Mouse (Mus musculus) bone marrow macrophage, adult 2 months (primary cell): ENCODE data around the gene Slc2a12.

Source experiments
- CTCF ChIP-seq: IDR thresholded peaks from 2 replicates; pipeline ENCODE4 v1.5.1; 2012; ENCODE audit warnings: low read depth, mild to moderate bottlenecking, low read length, moderate library complexity
- POLR2A ChIP-seq: IDR thresholded peaks from 2 replicates; pipeline ENCODE4 v1.6.1; 2012; ENCODE audit warnings: mild to moderate bottlenecking, low read depth, low read length, borderline replicate concordance

DNA sequence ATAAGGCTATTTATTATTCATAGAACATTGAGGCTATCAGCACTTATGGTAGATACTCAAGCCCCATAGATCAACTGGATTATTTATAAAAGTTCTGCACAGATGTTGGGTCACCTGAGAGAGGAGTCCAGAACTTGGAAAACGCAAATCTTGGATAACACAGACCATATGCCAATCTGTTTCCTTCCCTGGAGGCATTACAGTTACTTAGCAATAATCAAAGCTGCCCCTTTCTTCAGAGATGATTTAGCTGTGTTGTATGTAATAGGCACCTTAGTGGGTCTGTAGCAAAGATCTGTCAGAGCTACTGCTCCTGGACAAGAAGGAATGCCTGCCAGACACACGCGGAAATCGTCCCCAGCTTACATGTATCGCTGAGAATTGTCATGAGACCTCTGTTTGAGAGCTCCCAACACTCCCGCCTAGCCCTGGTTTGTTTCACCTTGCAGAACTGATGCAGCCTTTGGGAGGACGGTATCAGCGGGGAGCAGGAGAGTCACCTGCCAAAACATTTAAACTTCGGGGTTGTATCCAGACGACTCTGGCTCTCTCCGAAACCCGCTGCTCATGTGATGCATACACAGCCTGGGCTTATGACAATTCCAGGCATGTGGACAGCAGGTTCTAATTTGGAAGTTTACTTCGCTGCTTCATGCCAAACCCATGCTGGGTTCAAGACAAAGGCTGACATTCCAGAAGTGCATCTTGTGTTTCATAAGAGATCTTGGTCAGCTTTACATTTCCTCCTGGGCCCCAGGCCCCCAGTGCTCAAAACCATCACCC, 31.2 kb downstream of the Slc2a12 start:
- TF ChIP-seq CTCF (no peak), POLR2A (no peak)
